Mouse (Mus musculus): ENCODE data around the gene Gorasp2.

- TF ChIP-seq GATA1 (IDR thresholded peaks at IDR 0.05; ENCODE audit: low read length) (no peak), TAL1 (IDR thresholded peaks at IDR 0.05; ENCODE audit: low read length) (no peak)
Measured at GRCm38 (mm10) chr2:70736008-70736407, 74.6 kb downstream of the Gorasp2 start.

Data from erythroblast, embryonic 14.5 days (primary cell).